Mouse (Mus musculus) gastrocnemius, postnatal 25 days (tissue): ENCODE measurements around the gene Caskin2. TPM values are rescaled to one million over a fixed set of nuclear protein-coding genes. Genes with fewer than 3 reads are reported as not detected.

ENCODE experiments used
- DNase-seq: peaks from one replicate; pipeline ENCODE4 v3.0.0; 2022
- total RNA-seq, 2 experiments: library from RNA; stranded (reverse); gene quantifications; 1 replicate in 1 of 2; 2 replicates in 1 of 2; pipeline ENCODE4 v1.2.3; 2021

Gene Caskin2
- total RNA-seq, 2 experiments from 2014 or later, result 13.7 to 13.9 TPM

- no peak for DNase-seq
These were observed 18.1 kb upstream of the Caskin2 start for GRCm38 (mm10) chr11:115831518-115831917.

- DNase-seq, result no peak
These were observed 17.3 kb upstream of the Caskin2 start for GRCm38 (mm10) chr11:115830550-115831325.

- peak; percentile 49 for DNase-seq
These were observed 15.6 kb upstream of the Caskin2 start for GRCm38 (mm10) chr11:115829036-115829435.

GRCm38 (mm10) chr11:115827624-115828023, 14.2 kb upstream of the Caskin2 start:
- no peak for DNase-seq

- DNase-seq, result no peak
These were observed 13.0 kb upstream of the Caskin2 start for GRCm38 (mm10) chr11:115826487-115826886.

GRCm38 (mm10) chr11:115824813-115825212, 11.4 kb upstream of the Caskin2 start:
- DNase-seq, result no peak

- peak; percentile 89 for DNase-seq
These were observed 10.6 kb upstream of the Caskin2 start, which contains the start of gene Llgl2 for GRCm38 (mm10) chr11:115823774-115824740. Llgl2 (plus strand) TSS chr11:115824049.

- DNase-seq, result no peak
These were observed 7.6 kb upstream of the Caskin2 start for GRCm38 (mm10) chr11:115821001-115821400.

- no peak for DNase-seq
These were observed 6.6 kb upstream of the Caskin2 start for GRCm38 (mm10) chr11:115819915-115820623.

- DNase-seq, result no peak
These were observed 3.9 kb upstream of the Caskin2 start for GRCm38 (mm10) chr11:115817331-115817730.

- DNase-seq, result peak; percentile 83
These were observed 1.4 kb upstream of the Caskin2 start, which contains the start of gene Tsen54 for GRCm38 (mm10) chr11:115814605-115815450. Tsen54 (plus strand) TSS chr11:115814724.

GRCm38 (mm10) chr11:115812533-115813420, 662 bp downstream of the Caskin2 start:
- no peak for DNase-seq

- peak; percentile 51 for DNase-seq
These were observed 1.3 kb downstream of the Caskin2 start for GRCm38 (mm10) chr11:115812095-115812494.

- no peak for DNase-seq
These were observed 1.9 kb downstream of the Caskin2 start for GRCm38 (mm10) chr11:115811381-115812093.

- no peak for DNase-seq
These were observed 3.1 kb downstream of the Caskin2 start for GRCm38 (mm10) chr11:115810377-115810776.

GRCm38 (mm10) chr11:115809311-115809781, 4.1 kb downstream of the Caskin2 start:
- DNase-seq, result peak; percentile 58

- no peak for DNase-seq
These were observed 4.6 kb downstream of the Caskin2 start for GRCm38 (mm10) chr11:115808696-115809310.

GRCm38 (mm10) chr11:115807971-115808370, 5.5 kb downstream of the Caskin2 start:
- DNase-seq, result no peak

- no peak for DNase-seq
These were observed 6.1 kb downstream of the Caskin2 start for GRCm38 (mm10) chr11:115807306-115807705.
